Mouse (Mus musculus) brown adipose tissue, adult 24 weeks (tissue): ENCODE measurements at regions not wholly inside any gene's neighbourhood (a gene's known extent, or its start where the extent isn't known, plus 50 kb on each side); places are given as distances from the start of the nearest gene placed in this dataset.

Experiments
- H3K27ac ChIP-seq: fragments of 200-500 bp; replicated peaks from 2 replicates; pipeline ENCODE4 v1.5.1; 2012; ENCODE audit warnings: low read depth, mild to moderate bottlenecking, low read length
- H3K4me1 ChIP-seq: fragments of 200-500 bp; 2 replicates; pipeline ENCODE4 v1.6.1; 2012; ENCODE audit warnings: low read length, mixed read lengths; ENCODE audit not compliant: control insufficient read depth, insufficient read depth, insufficient read length
- H3K4me3 ChIP-seq: fragments of 200-500 bp; 2 replicates; pipeline ENCODE4 v1.5.1; 2012; ENCODE audit warnings: low read depth, mild to moderate bottlenecking, low read length, moderate library complexity; ENCODE audit not compliant: insufficient read depth

- Histone ChIP-seq H3K4me1 (peaks cover 14% of the 10 kb centered on the region; the same call in 1 of the 2 replicates), H3K4me3 (no peak overlapping the region), H3K27ac (peak overlapping the region; percentile 75)
Observed at GRCm38 (mm10) chr8:128267261-128267660, 91.1 kb upstream of the Nrp1 start.

DNA sequence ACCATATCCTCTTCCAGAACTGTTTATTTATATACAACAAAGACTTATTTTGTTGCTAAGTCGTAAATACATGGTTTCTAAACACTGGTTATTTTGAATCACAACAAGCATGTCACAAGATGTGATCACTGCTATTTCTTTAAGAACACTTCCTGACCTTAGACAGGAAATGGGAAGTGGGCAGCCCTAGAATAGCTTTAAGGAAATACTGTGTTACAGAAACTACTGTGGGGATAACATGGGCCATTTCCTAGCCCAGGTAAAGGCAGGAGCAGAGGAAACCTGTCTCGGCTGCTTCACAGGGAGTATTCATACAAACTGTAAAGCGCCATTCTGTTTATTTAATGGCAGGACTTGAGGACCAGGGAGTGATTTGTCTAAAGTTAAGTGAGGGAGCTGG, 90.4 kb upstream of the Nrp1 start:
- Histone ChIP-seq H3K4me1 (peaks cover 19% of the 10 kb centered on the region; the same call in 1 of the 2 replicates), H3K27ac (peak overlapping the region; percentile 46; the same call in 1 of the 2 replicates), H3K4me3 (no peak overlapping the region)

DNA sequence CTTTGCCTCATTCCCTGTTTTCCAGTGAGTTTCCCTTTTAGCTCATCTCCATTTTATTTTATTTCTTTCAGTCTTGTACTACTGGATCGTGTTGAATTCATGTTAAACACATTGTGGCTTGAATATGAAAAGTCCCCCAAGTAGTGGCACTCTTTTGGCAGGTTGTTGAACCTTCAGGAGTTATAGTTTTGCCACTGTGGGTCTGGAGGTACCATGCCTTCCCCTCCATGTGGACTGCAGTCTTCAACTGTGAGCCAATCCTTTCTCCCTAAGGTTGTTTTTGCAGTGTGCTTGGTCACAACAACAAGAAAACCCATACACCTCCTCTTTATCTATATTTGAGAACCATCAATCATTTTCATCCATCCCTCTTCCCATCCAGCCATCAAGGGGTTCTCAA, 88.9 kb upstream of the Nrp1 start:
- Histone ChIP-seq H3K4me3 (no peak overlapping the region), H3K27ac (no peak overlapping the region), H3K4me1 (peaks cover 20% of the 10 kb centered on the region; the same call in 1 of the 2 replicates)

- peak overlapping the region; percentile 19 for H3K27ac ChIP-seq
- H3K4me1 ChIP-seq: peaks cover 11% of the 10 kb centered on the region; the same call in 1 of the 2 replicates
- H3K4me3 ChIP-seq: no peak overlapping the region
Observed at GRCm38 (mm10) chr8:128272866-128273344, 85.5 kb upstream of the Nrp1 start.

DNA sequence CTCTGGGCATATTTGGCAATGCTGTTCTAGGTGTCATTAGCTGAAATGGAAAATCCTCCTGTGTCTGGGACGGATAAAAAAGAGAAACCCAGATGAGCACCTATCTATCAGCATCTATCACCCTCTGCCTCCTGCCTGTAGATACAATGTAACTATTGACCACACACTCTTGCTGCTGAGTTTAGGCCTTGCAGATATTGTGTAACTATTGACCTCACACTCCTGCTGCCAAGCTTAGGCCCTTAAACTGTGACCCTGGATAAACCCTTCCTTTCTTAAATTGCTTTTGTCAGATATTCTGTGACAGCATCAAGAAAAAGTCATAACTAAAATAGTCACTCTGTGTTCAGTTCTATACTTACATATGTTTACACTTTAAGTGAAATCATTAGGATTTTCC, 81.9 kb upstream of the Nrp1 start:
- H3K4me3 ChIP-seq: no peak overlapping the region
- H3K27ac ChIP-seq: no peak overlapping the region
- H3K4me1 ChIP-seq: peaks cover 6% of the 10 kb centered on the region; the same call in 1 of the 2 replicates

GRCm38 (mm10) chr8:128282802-128283201, 75.6 kb upstream of the Nrp1 start:
- no peak overlapping the region for H3K27ac ChIP-seq
- no peak overlapping the region for H3K4me3 ChIP-seq
- H3K4me1 ChIP-seq: peaks cover 2% of the 10 kb centered on the region; the same call in 1 of the 2 replicates

DNA sequence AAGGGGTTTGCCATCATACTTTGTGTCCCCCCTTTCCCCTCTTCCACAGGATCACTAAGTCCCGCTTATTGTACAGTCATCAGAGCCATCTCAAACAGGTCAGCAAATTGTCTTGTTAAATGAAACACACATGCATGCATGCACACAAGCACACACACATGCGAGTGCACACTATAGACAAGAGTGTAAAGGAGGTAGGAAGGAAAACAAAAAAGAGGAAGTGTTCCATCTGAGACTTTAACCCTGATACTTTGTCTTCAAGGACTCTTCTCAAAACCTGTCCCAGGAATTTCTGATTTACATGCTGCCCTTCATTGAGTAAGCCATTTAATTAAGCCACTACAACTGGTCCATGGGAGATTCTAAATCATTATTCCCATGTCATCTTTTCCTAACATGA, 75.0 kb upstream of the Nrp1 start:
- Histone ChIP-seq H3K4me1 (peaks cover 2% of the 10 kb centered on the region; the same call in 1 of the 2 replicates), H3K27ac (no peak overlapping the region)

GRCm38 (mm10) chr8:128284816-128285215, 73.6 kb upstream of the Nrp1 start:
- H3K27ac ChIP-seq: no peak overlapping the region
- H3K4me3 ChIP-seq: no peak overlapping the region
- peaks cover 4% of the 10 kb centered on the region; the same call in 1 of the 2 replicates for H3K4me1 ChIP-seq

More for the DNA sequence above, 75.0 kb upstream of the Nrp1 start:
- H3K4me3 ChIP-seq: no peak overlapping the region

- Histone ChIP-seq H3K27ac (no peak overlapping the region), H3K4me1 (0 out of 2 replicates have a peak, but pooled peaks cover 2% of the 10 kb centered on the region), H3K4me3 (no peak overlapping the region)
Observed at GRCm38 (mm10) chr8:128290076-128290475, 68.3 kb upstream of the Nrp1 start.

DNA sequence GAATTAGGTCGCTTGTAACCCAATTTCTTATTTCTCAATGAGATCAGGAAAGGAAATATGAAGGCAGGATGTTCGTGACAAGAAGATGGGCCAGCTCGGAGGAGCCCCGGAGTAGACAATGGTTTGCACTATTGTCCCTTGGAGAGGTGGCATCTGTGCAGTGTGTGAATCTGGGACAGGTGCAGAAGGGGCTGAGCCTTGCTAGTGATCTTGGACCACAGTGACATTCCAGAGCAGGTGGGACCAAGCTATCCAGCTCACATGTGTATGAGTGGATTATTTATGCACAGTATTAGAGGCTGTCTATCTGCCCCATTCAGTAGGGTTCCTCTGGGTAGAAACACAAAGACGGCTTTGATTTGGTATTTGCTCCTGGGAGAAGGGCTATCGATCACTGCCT, 66.0 kb upstream of the Nrp1 start:
- 0 out of 2 replicates have a peak, but pooled peaks cover 2% of the 10 kb centered on the region for H3K4me1 ChIP-seq
- no peak overlapping the region for H3K4me3 ChIP-seq
- H3K27ac ChIP-seq: no peak overlapping the region

- Histone ChIP-seq H3K4me1 (0 out of 2 replicates have a peak, but pooled peaks cover 2% of the 10 kb centered on the region), H3K4me3 (no peak overlapping the region), H3K27ac (no peak overlapping the region)
Observed at GRCm38 (mm10) chr8:128296728-128297380, 61.5 kb upstream of the Nrp1 start.

GRCm38 (mm10) chr8:128302322-128302721, 56.1 kb upstream of the Nrp1 start:
- H3K4me3 ChIP-seq: no peak overlapping the region
- H3K4me1 ChIP-seq: 0 out of 2 replicates have a peak, but pooled peaks cover 2% of the 10 kb centered on the region
- no peak overlapping the region for H3K27ac ChIP-seq
